Mouse (Mus musculus): ENCODE measurements around the gene Top2a.

DNA sequence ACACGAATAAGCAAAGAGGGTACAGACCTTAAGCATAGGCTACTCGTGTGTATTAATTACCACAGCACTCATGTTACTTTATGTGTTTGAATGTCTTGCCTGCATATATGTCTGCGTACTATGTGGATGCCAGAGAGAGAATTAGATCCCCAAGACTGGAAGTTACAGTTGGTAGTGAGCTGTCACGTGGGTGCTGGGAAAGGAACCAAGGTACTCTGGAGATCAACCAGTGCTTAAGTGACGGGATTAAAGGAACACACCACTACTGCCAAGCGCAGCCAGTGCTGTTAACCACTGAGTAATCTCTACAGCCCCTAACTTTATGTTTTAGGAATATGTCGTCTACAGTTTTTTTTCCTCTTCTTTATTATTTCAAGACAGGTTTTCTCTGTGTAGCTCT is 28.0 kb downstream of the Top2a start:
- TF ChIP-seq CTCF (IDR thresholded peaks at IDR 0.05; ENCODE audit: low read depth, low read length) (no peak), POLR2A (IDR thresholded peaks at IDR 0.05; ENCODE audit: insufficient read depth, low read length) (no peak)

Measured in ES-Bruce4 (cell line).